Mouse (Mus musculus) adrenal gland, adult 18-20 months (tissue): ENCODE data around the gene Olfr873. TPM values are rescaled to one million over a fixed set of nuclear protein-coding genes. Genes with fewer than 3 reads are reported as not detected.
"Not testable (repeated sequence)": the region's sequence is repeated elsewhere in the genome, so short reads cannot be mapped to it uniquely, and the experiment has no call there.

Experiments used
- DNase-seq, 2 experiments: peaks; one replicate each; pipeline ENCODE4 v3.0.0; 2021 to 2022; ENCODE audit warnings: low spot score in 2 of 2
- long read RNA-seq, 2 experiments: library from polyadenylated mRNA; stranded (forward); transcript quantifications; one replicate each; pipeline ENCODE4 v2.0.0; 2021
- total RNA-seq, 2 experiments: library from RNA; stranded (reverse); gene quantifications; 1 replicate in 1 of 2; 2 replicates in 1 of 2; pipeline ENCODE4 v1.2.3; 2021

Olfr873 gene
- total RNA-seq = not detected
- long read RNA-seq, experiment 1 = 0 reads
- long read RNA-seq, experiment 2 = 0 reads

DNA sequence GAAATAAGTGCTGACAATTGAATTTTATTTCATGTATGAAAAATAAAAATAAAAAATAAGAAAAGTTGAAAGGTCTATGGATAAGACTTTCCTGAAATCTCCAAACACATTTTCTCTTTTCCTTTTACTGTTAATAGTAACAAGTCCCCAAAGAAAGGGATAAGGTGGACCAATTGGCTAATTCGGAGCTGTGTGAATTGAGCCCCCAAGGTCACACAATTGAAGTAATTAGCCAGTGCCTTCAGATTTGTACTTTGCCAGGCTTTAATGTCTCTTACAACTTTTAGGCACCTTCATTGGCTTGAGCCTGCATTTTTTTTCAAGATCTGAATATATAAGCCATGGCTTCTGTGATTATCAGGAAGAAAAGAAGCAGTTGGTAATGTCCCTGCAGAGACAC is at the start of gene Olfr873:
Gene Olfr873 (plus strand): TSS at position 301 of the 400 bp plus-strand sequence.
- no peak for DNase-seq

DNA sequence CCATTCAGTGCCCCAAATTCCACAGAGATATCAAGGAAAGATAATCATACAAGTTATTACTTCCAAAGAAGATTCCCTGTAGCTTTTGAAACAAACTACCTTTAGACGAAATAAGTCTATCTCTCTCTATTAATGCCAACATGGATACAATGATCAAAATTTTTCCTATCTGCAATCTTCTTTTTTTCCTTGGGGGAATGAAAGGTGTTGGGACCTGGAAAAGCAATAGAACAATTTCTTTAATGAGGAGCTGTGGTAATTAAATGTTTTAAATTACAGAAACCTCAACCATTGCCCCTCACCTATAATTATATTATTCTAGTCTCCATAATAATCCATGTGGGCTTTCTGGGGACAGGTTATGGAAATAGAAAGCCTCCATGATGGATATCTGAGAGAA is 16.3 kb upstream of the Olfr873 start, which contains the start of gene Olfr39:
Gene Olfr39 (plus strand): TSS at position 301 of the 400 bp plus-strand sequence.
- no peak for DNase-seq

DNA sequence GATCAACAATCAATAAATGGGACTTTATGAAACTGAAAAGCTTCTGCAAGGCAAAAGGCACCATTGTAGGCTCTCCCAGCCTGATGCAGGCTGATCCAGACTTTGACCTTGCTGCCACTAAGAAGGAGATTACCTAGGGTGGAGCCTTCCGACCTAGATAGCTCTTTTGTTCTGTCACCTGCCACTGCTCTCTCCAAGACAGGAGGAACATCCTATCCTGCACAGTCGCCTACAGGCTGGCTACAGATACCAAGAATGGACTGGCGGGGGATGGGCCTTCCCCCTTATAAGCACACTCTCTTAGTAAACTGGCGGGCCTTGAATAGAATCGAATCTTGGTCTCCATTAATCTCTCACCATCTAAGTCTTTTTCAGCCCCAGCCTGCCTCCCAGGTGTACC is 2.8 kb upstream of the Olfr873 start:
- DNase-seq = not testable (repeated sequence)

DNA sequence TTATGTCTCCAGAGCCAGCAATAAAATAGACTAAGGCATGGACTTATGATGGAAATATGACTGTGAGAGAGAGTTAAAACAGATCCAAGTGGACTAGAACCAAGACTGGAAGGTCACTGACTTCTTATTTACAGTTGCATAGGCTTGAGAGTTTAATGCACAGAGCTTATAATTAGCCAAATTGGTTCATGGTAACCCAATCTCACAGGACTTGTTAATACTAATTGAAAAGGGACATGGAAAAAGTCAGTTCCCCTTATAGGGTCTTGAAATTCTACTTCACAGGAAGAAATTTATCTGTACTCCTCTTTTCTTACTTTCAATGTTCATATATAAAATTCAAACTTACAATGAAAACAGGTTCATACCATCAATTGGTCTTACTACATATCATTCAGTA is 37.7 kb downstream of the Olfr873 start, which contains the start of gene Olfr18:
Gene Olfr18 (minus strand): TSS at position 101 of the 400 bp plus-strand sequence.
- no peak for DNase-seq

DNA sequence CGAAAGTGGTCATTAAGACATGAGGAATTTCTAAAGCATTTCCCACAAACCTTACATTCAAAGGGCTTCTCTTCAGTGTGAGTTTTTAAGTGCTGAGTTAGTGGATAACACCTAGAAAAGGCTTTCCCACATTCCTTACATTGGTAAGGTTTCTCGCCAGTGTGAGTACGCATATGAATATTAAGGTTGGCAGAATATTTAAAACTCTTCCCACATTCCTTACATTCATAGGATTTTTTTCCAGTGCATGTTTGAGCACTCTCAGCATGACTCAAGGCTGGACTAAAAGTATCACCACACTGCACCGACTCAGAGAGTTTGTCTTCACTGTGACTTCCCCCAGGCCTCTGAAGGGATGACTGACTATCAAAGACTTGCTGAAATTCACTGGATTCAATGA is 50.2 kb downstream of the Olfr873 start:
- DNase-seq = no peak

Other genes starting within 250 kb of the Olfr873 start
- not detected for gene Olfr867, start 241.0 kb upstream of the Olfr873 start, total RNA-seq
- gene Olfr868, start 199.9 kb upstream of the Olfr873 start, total RNA-seq = not detected
- not detected for gene Olfr869, start 169.5 kb upstream of the Olfr873 start, total RNA-seq
- not detected for gene Olfr870, start 124.5 kb upstream of the Olfr873 start, total RNA-seq
- not detected for gene Olfr871, start 86.3 kb upstream of the Olfr873 start, total RNA-seq
- not detected for gene Olfr872, start 61.4 kb upstream of the Olfr873 start, total RNA-seq
- gene Olfr39, start 16.2 kb upstream of the Olfr873 start, total RNA-seq = not detected
- not detected for gene Olfr18, start 37.6 kb downstream of the Olfr873 start, total RNA-seq
- gene Zfp560, start 86.6 kb downstream of the Olfr873 start, total RNA-seq = 1 to 10 TPM; 5.5 to 8.9 TPM
- gene Zfp26, start 161.6 kb downstream of the Olfr873 start, total RNA-seq = 10 to 100 TPM; 15.5 to 17.3 TPM
- 10 to 100 TPM; 20.4 to 20.9 TPM for gene Zfp426, start 194.2 kb downstream of the Olfr873 start, total RNA-seq
- gene Zfp266, start 222.9 kb downstream of the Olfr873 start, total RNA-seq = 10 to 100 TPM; 31.0 to 34.2 TPM